Mouse (Mus musculus) limb, embryonic 11.5 days (tissue): Measurements from ENCODE around the gene Exoc3l. TPM values are rescaled to one million over a fixed set of nuclear protein-coding genes. Genes with fewer than 3 reads are reported as not detected.

ENCODE experiments used
- ATAC-seq: fragments of 200-750 bp; cut with Nextera tagmentation; 2 replicates; pipeline ENCODE4 v1.8.0; 2017; ENCODE audit warnings: low read depth; ENCODE audit not compliant: insufficient number of reproducible peaks, low FRiP score, low TSS enrichment
- DNase-seq: peaks from one replicate; pipeline ENCODE4 v3.0.0-alpha.2; 2015; ENCODE audit warnings: low spot score
- H3K27ac ChIP-seq: fragments of 300-500 bp; sonication (generic); replicated peaks from 2 replicates; pipeline ENCODE4 v1.5.1; 2014; ENCODE audit warnings: low read depth, mild to moderate bottlenecking, low read length
- H3K27me3 ChIP-seq: fragments of 300-500 bp; sonication (generic); 2 replicates; pipeline ENCODE4 v1.6.1; 2014; ENCODE audit warnings: mild to moderate bottlenecking, low read length, mixed read lengths; ENCODE audit not compliant: control insufficient read depth, insufficient read depth
- H3K36me3 ChIP-seq: fragments of 300-500 bp; sonication (generic); 2 replicates; pipeline ENCODE4 v1.6.1; 2014; ENCODE audit warnings: mild to moderate bottlenecking, low read length, moderate library complexity, mixed read lengths; ENCODE audit not compliant: control insufficient read depth, insufficient read depth
- H3K4me1 ChIP-seq: fragments of 300-500 bp; sonication (generic); 2 replicates; pipeline ENCODE4 v1.6.1; 2014; ENCODE audit warnings: low read length, mixed read lengths; ENCODE audit not compliant: control insufficient read depth, insufficient read depth
- H3K4me2 ChIP-seq: fragments of 300-500 bp; sonication (generic); 2 replicates; pipeline ENCODE4 v1.6.1; 2014; ENCODE audit warnings: low read depth, mild to moderate bottlenecking, moderate library complexity; ENCODE audit not compliant: severe bottlenecking
- H3K4me3 ChIP-seq: fragments of 300-500 bp; sonication (generic); 2 replicates; pipeline ENCODE4 v1.5.1; 2014; ENCODE audit warnings: low read depth, low read length
- H3K9ac ChIP-seq: fragments of 300-500 bp; sonication (generic); 2 replicates; pipeline ENCODE4 v1.6.1; 2014; ENCODE audit warnings: mild to moderate bottlenecking, low read length
- H3K9me3 ChIP-seq: fragments of 300-500 bp; sonication (generic); 2 replicates; pipeline ENCODE4 v1.6.1; 2016; ENCODE audit warnings: low read length; ENCODE audit not compliant: control insufficient read depth
- WGBS: fragments of 180-500 bp; shearing (Covaris S2); extraction: QIAGEN DNeasy Blood & Tissue Kit; methylation state at CpG from one replicate; pipeline ENCODE4 v1.1.7; 2014; 5-methylcytosine and 5-hydroxymethylcytosine counted together
- polyA plus RNA-seq: library from polyadenylated mRNA; unstranded; fragments of >200 nt; fragmentation: Nextera tagmentation; extraction: Ambion mirVana; gene quantifications from 2 replicates; pipeline ENCODE4 v1.2.1, GENCODE M21; 2014

Gene Exoc3l
- polyA plus RNA-seq, 1 experiment from 2014 or later: 6.6 TPM

DNA sequence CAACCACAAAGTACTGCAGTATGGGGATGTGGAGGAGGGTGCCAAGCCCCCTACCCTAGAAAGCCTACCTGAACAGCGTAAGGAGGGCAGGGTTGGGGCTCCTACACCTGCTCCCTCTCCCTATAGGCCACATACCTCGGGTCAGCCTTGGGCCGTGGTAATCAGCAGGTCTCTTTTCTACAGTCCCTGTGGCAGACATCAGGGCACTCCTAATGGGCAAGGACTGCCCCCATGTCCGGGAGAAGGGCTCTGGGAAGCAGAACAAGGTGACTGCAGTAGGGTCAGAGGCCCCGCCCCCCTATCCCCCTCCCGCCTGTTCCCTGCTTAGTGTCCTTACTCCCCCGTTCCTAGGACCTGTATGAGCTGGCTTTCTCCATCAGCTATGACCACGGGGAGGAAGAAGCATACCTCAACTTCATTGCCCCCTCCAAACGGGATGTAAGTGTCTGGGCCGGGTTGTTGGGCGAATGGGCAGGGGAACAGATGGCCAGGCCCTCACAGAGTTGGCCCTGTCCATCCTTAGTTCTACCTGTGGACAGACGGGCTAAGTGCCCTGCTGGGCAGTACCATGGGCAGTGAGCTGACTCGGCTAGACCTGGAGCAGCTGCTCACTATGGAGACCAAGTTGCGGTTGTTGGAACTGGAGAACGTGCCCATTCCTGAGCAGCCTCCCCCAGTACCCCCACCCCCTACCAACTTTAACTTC is 13.4 kb upstream of the Exoc3l start:
- DNase-seq (no peak), ATAC-seq (no peak)
- no peak overlapping the region for H3K4me2 ChIP-seq
- H3K36me3 ChIP-seq: peaks cover 16% of the 10 kb centered on the region
- no peaks in the 10 kb centered on the region for H3K27me3 ChIP-seq
- H3K27ac ChIP-seq: no peak overlapping the region
- no peaks in the 10 kb centered on the region for H3K9me3 ChIP-seq
- peaks cover 12% of the 10 kb centered on the region for H3K4me1 ChIP-seq
- H3K4me3 ChIP-seq: no peak overlapping the region
- WGBS: 75% methylated on average over 15 of the region's 15 CpGs
- no peak overlapping the region for H3K9ac ChIP-seq

DNA sequence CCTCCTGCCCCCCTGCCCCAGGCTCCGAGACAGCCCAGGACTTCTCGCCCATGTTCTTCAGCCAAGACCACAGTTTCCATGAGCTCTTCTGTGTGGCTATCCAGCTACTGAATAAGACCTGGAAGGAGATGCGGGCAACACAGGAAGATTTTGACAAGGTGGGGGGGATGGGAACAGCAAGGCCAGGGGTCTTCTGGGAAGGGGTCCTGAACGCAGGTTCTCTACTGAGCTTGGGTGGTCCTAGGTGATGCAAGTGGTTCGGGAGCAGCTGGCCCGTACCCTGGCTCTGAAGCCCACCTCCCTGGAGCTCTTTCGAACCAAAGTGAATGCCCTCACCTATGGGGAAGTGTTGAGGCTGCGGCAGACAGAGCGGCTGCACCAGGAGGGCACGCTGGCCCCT is 12.5 kb upstream of the Exoc3l start:
- no peak overlapping the region for H3K4me2 ChIP-seq
- H3K9me3 ChIP-seq: no peaks in the 10 kb centered on the region
- no peaks in the 10 kb centered on the region for H3K27me3 ChIP-seq
- H3K36me3 ChIP-seq: peaks cover 17% of the 10 kb centered on the region
- WGBS: 95% methylated on average over 10 of the region's 10 CpGs
- no peak overlapping the region for H3K4me3 ChIP-seq
- no peak overlapping the region for H3K9ac ChIP-seq
- DNase-seq (no peak), ATAC-seq (no peak)
- no peak overlapping the region for H3K27ac ChIP-seq
- peaks cover 12% of the 10 kb centered on the region for H3K4me1 ChIP-seq

DNA sequence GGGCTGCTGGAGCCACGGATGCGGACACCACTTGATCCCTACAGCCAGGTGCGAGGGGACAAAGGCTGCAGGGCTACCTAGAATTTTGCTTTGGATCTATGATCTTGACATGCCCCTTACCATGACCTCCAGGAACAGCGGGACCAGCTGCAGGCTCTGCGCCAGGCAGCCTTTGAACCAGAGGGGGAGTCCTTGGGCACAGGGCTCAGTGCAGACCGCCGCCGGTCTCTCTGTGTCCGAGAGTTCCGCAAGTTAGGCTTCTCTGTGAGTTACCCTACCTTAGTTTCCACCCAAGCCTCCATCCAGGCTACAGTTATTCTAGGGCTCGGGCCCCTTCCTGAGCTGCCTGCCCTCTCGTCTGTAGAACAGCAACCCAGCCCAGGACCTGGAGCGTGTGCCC is 11.8 kb upstream of the Exoc3l start:
- H3K4me3 ChIP-seq: no peak overlapping the region
- no peak overlapping the region for H3K9ac ChIP-seq

DNA sequence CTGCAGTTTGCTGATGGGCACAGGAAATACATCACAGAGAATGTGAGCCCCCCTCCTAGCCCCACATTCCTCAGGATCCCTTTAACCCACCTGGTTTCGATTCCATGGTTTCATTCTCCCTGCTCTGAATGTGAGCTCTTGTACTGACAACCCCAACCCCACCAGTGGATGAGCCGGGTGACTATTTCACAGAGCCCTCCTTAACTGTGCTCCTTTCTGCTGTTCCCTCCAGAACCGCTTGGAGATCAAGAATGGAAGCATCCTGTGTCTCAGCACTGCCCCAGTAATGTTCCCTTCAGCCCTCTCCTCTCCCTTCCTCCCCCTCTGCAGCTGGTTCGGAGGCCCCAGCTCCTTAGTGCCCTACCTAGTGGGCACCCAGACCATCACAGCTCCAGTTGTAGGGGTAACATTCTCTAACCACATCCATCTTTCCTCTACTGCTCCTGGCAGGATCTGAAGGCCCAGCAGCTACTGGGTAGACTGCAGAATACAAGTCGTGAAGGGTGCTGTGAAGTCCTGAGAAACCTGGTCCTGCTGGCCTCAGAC is 10.3 kb upstream of the Exoc3l start:
- Histone ChIP-seq H3K36me3 (peaks cover 18% of the 10 kb centered on the region), H3K4me1 (peaks cover 12% of the 10 kb centered on the region), H3K27me3 (no peaks in the 10 kb centered on the region), H3K9ac (0 out of 2 replicates have a peak overlapping the region, but pooled peaks have one; percentile 48), H3K4me2 (peak overlapping the region; percentile 58), H3K9me3 (no peaks in the 10 kb centered on the region), H3K4me3 (peak overlapping the region; percentile 15), H3K27ac (peak overlapping the region; percentile 52; the same call in 1 of the 2 replicates)
- peak; percentile 33 for DNase-seq
- WGBS: 47% methylated on average over 5 of the region's 5 CpGs
- ATAC-seq: peak; percentile 13; the same call in 1 of the 2 replicates

More for the DNA sequence above, 11.8 kb upstream of the Exoc3l start:
- H3K4me1 ChIP-seq: peaks cover 12% of the 10 kb centered on the region
- ATAC-seq (no peak), DNase-seq (no peak)
- 94% methylated on average over 13 of the region's 13 CpGs for WGBS
- H3K27ac ChIP-seq: no peak overlapping the region
- H3K9me3 ChIP-seq: no peaks in the 10 kb centered on the region
- H3K27me3 ChIP-seq: no peaks in the 10 kb centered on the region
- H3K4me2 ChIP-seq: no peak overlapping the region
- H3K36me3 ChIP-seq: peaks cover 15% of the 10 kb centered on the region

DNA sequence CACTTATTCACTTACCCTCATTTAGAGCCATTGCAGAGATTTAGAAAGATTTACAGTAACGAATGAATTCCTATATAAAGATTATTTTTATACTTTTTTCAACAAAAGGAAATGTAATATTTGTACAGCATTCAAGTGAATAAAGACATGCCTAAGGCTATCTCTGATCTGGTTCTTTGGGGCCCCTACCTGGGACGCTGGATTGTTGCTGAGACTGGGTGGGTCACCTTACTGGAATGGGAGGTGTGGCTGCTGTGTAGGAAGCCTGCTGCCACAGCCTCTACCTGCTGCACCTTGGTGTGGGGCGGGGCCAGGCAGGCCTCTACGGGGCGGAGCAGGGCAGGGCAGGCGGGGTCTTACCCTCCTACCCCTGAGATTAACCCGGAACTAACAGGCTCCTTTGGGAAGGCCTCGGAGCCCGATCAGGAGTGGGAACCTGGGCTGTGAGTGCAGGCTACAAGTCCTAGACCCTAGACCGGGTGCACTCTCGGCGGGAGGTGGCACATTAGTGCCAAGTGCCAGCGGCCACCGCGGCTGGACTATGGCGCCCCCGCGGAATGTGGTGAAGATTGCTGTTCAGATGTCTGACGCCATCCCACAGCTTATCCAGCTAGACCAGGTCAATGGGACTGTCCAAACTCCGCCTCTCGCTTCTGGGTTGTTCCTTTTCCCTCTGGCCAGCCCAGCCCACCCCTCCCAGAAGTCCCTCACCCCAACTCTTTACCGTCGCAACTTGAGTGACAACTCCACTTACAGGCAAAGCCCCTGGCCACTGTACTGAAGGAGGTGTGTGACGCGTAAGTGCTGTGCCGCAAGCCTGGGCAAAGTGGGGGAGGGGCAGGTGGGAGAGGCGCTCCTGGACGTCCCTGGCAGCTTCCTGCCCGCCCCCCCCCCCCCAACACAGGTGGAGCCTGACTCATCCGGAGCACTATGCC is 9.6 kb upstream of the Exoc3l start, which contains the start of gene Elmo3:
TSS of gene Elmo3 (plus strand) at position 391 of the 935 bp plus-strand sequence.
- Histone ChIP-seq H3K4me3 (peak within 1 kb of the TSS; percentile 15), H3K4me1 (peaks cover 12% of the 10 kb centered on the region), H3K4me2 (peak within 1 kb of the TSS; percentile 58), H3K9me3 (no peaks in the 10 kb centered on the region), H3K27me3 (no peaks in the 10 kb centered on the region), H3K27ac (peak within 1 kb of the TSS; percentile 52; the same call in 1 of the 2 replicates), H3K9ac (peak within 1 kb of the TSS; percentile 48; the same call in 1 of the 2 replicates), H3K36me3 (peaks cover 24% of the 10 kb centered on the region)
- peak; percentile 75 for DNase-seq
- peak; percentile 40; the same call in 1 of the 2 replicates for ATAC-seq
- WGBS: 7% methylated on average over 29 of the region's 30 CpGs

DNA sequence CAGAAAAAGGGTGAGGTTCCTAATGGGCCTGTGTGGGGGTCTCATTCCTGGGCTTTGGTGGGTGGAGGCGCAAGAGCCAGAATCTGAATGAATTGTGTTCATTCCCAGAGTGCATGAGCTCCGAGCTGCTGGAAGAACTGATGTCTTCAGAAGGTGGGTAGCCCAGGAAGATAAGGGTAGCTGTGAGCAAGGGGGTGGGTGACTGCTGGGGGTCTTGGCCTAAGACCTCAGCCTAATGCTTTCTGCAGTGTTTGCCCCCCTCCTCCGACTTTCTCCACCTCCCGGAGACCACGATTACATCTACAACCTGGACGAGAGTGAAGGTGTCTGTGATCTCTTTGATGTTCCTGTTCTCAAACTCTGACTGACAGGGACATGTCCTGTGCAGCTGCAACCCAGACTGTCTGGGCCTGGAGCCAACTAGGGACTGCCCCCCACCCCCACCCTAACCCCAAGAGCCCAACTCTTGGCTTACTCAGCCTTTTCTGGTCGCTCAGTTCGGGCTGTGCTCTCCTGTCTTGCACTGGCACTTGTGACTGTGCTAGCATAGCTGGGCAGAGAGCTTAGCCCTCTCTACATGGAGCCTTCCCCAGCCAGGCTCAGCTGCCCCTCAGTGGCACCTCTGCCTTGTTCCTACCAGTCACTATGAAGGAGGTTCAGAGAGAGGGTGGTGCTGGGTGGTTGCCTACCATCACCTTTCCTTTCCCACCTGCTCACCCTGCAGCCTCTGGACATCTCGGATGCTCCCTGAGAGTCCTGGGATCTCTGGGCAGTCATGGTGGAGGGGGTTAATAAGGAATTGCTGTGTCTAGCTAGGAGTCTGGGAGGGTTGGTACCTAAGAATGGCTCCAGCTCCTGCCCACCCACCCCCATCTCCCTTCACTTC is 8.7 kb upstream of the Exoc3l start:
- 0 out of 2 replicates have a peak overlapping the region, but pooled peaks have one; percentile 21 for H3K27ac ChIP-seq
- H3K9ac ChIP-seq: no peak overlapping the region
- H3K4me1 ChIP-seq: peaks cover 12% of the 10 kb centered on the region
- no peak for DNase-seq
- no peak for ATAC-seq
- WGBS: 74% methylated on average over 9 of the region's 9 CpGs
- no peak overlapping the region for H3K4me3 ChIP-seq
- no peaks in the 10 kb centered on the region for H3K9me3 ChIP-seq
- no peak overlapping the region for H3K4me2 ChIP-seq
- H3K27me3 ChIP-seq: no peaks in the 10 kb centered on the region
- H3K36me3 ChIP-seq: peaks cover 31% of the 10 kb centered on the region

DNA sequence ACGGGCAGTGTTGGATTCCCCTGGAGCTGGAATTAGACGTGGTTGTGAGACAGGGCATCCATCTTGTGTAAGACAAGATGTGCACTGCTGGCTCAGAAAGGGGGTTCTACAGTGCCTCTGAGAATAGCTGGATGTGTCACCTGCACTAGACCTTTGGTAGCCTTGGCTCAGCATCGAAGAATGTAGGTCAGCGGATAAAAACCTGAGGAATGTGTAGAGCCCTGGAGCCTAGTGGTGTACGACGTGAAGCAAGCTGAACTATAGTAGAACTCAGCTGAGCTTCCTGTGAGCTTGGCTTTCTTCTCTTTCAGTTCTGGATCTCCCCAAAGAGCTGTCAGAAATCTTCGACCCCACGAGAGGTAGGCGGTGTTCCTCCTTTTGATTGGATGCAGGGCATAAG is 8.0 kb upstream of the Exoc3l start:
- no peak for ATAC-seq
- Histone ChIP-seq H3K4me3 (no peak overlapping the region), H3K9me3 (no peaks in the 10 kb centered on the region), H3K27me3 (no peaks in the 10 kb centered on the region), H3K4me2 (no peak overlapping the region), H3K4me1 (peaks cover 13% of the 10 kb centered on the region), H3K36me3 (peaks cover 31% of the 10 kb centered on the region), H3K27ac (no peak overlapping the region), H3K9ac (no peak overlapping the region)
- 85% methylated on average over 9 of the region's 9 CpGs for WGBS
- DNase-seq: no peak
